Mouse (Mus musculus) left cerebral cortex, postnatal 4 days (tissue): Measurements from ENCODE around the gene Dusp15. TPM values are rescaled to one million over a fixed set of nuclear protein-coding genes. Genes with fewer than 3 reads are reported as not detected.

Source experiments
- DNase-seq: peaks from one replicate; pipeline ENCODE4 v3.0.0-alpha.2; 2022
- intact Hi-C: fragments of 180-260 bp; cut with DNase I; formaldehyde crosslinking; loops from one replicate; pipeline ENCODE4 v1.15.1; 2025
- total RNA-seq, 2 experiments: library from RNA; stranded (reverse); gene quantifications; 2 replicates each; pipeline ENCODE4 v1.2.3; 2021

Dusp15 gene
- total RNA-seq, 2 experiments from 2014 or later = 18.3 to 22.2 TPM

DNA sequence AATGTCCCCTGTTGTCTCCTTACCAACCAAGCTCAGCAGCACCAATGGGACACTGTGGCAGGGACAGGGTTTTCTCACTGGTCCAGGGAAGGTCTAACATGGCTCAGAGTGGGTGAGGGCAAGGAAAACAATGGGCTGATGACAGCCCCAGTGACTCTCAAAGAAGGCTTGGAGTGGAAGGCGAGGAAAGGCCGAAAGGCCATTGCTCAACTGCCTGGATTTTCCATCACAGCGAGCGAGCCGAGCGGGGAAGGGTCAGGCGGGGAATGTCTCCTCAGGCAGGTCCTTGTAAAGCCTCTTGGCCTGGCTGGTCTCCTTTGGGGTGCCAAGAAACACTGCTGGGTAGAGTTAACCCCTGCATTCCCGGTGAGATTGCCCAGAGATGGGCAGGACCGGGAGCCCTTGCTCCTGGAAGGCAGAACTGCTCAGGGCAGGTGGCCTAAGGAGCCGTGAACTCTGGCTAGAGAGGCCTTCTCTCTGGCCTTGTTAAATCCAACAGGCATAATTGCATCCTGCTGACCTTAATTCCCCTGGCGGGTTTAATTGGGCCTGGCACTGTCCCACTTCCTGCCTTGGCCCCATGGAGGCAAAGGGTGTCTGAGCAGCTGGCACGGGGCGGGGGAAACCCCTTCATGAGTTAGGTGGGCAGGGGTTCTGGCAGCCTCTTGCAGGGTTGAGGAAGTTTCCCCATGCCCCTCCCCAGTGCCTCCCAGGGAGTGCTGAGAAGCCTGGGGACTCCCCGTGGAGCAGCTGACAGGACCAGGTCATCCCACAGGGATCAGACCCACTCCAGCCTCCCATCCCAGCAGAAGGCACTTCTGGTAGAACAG is 44.2 kb downstream of the Dusp15 start:
- intact Hi-C loops = no loop called here
- DNase-seq = no peak

DNA sequence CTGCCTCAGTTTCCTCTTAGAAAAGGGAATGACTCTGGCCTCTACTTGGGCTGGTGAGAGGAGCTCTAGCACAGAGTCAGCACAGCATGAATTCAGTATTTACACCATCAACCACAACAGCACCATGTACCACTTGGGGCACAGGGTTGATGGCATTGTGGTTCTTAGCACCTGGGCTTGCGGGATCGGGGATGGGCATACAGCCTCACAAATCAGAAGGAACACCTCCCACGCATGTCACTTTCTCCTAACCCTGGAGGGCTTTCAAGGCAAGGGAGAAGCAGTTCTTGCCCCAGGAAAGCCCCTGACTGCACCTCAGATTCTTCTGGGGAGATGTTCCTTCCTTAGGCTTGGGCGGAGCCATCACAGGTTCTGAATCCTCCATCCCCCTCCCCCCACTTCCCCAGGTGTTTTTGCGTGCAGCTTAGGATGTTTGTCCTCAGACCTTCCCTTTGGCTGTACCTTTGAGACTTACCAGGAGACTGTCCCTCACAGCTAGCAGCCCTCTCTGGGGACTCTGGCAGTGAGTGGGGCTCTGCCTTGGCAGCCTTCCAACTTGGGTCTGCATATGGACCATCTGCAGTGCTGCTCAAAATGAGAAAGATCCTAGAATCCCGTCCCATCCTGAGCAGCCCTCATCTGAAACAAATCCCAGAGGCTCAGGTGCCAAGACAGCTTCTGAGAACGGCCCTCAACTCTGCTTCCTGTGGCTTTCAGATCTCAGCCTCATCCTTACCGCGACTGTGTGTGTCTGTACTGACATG is 45.0 kb downstream of the Dusp15 start:
- DNase-seq = no peak
- intact Hi-C loops = no loop called here

DNA sequence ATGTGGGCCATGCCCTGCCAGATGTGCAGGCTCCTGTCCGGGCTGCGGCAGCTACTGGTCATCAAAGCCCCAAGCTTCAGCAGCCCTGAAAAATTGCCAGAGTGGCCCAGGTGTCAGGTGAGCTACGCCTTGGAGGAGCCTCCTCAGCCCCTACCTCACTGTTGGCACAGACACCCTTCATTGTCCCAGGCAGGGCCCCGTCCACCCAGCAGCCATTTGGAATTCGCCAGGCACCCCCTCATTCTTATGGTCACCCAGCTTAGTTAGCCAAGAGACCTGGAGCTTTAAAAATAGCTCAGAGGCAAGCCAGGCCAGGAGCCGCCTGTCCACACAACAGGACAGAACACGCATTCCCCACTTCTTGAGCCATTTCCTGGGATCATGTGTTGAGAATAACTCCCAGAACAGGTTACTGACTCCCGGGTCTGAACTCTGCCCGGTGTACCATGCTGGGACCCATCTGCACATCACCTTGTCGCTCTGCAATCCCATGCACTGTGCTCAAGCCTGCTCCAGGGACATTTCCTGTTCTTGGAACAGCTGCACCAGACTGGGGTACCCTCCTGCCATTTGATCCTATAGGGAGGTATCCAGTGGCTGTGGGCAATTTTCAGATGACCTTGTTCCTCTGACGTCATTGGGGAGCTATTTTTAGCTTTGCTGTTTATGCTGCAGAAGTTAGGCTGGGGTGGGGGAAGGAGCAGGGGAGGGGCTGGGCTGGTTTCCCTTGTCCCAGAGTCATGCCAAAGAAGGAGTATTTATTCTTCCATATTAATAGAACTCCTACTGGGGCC is 46.3 kb downstream of the Dusp15 start:
- intact Hi-C loops = no loop called here
- DNase-seq = no peak

DNA sequence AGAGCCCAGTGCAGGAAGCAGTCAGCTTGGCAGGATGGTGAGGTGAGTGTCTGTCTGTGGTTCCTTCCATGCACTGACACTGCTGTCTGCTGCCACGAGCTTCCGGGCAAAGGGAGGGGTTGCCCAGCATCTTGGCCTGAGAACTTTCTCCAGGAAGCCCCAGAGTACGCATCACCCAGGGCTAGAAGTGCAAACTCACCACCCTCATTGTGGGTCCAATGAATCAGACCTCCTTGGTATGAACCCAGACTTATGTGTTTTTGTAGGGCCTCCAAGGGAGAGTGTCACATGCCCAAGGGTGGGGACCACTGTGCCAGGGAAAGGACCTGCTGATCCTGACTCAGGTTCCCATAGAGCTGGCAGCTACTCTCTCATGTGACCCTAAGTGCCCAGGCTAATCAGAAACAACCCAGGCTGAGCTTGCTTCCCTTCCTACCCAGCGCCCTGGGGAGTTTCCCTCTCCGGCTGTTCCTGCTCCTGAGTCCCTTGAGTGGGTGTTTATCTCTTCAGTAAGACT is 47.3 kb downstream of the Dusp15 start:
- no peak for DNase-seq
- intact Hi-C loops = no loop called here

DNA sequence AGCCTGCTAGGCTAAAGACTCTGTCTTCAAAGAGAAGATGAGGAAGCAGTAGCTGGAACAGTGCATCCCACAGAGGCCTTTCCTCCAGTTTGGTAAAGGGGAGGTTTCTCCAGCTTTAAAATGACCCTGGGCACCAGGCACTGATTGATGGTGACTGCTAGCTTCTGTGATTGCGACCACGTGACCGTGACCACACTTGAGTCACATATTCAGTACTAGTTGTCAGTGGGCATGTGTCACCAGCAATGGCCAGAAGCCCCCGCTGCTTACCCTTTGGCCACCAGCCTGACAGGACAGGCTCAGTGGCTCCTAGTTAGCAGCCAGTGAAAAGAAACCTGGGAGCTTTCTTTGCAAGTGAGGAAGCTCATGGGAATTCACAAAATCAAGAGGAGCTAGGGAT is 47.9 kb downstream of the Dusp15 start:
- DNase-seq = no peak
- intact Hi-C loops = no loop called here

DNA sequence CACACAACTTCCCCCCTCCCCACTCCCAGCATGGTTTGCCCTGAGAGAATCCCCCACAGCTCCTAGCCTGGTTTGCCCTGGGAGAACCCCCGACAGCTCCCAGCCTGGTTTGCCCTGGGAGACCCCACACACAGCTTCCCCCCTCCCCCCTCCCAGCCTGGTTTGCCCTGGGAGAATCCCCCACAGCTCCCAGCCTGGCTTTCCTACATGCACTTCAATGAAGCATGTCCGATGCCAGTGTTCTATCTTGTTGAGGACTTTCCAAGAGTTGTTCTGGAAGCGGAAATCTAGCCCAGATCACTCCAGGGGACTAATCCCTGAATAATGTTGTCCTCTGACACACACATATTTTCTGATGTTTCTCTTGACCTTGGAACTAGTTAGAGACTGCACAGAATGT is 48.8 kb downstream of the Dusp15 start:
- DNase-seq = peak; percentile 61
- intact Hi-C loops = no loop called here

DNA sequence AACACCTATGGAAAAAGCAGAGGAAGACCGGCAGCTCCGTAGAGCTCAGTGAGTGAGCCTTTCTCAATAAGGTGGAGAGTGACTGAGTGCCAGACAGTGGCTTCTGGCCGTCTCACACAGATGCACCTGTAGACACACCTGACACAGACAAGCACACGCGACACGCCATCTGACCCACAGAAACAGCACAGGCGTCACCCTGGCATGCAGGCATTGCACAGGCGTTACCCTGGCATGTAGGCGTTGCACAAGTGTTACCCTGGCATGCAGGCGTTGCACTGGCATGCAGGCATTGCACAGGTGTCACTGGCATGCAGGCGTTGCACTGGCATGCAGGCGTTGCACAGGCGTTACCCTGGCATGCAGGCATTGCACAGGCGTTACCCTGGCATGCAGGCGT is 50.2 kb downstream of the Dusp15 start:
- no peak for DNase-seq
- intact Hi-C loops = no loop called here

DNA sequence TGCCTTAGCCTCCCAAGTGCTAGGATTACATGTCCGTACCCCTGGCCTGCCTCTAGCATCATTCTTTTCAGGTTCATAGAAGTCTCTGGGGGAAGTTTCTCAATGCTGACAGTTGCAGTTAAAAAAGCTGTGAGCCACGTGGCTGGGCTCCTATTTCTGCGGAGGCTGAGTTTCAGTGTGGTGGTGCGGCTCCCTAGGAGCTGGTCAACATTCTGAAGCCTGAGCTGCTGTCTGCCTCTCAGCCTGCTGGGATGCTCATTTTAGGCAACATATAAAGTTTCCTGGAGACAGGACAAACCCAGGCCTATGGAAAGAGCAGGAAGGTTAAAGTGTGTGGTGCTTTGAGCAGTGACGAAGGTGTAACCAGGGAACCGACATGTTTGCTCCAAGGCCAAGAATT is 52.5 kb downstream of the Dusp15 start:
- DNase-seq = no peak
- intact Hi-C loops = no loop called here

DNA sequence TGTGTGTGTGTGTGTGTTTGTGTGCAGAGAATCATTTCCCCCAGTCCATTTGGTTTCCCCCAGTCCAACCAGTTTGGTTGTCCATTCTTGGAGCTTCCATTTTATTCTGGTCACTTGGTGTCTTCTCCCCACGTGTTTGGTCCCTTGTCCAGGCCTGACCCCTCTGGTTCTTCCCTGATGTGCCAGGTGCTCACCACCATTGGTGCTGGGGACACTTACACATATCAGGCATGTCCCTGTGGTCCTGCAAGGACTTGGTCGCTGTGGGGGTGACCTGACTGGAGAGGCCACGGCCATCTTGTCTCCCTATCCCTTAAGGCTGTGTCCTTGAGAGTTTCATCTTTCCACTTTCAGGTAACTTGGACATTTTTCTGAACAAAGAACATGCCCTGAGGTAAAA is 54.6 kb downstream of the Dusp15 start:
- no peak for DNase-seq
- intact Hi-C loops = no loop called here

DNA sequence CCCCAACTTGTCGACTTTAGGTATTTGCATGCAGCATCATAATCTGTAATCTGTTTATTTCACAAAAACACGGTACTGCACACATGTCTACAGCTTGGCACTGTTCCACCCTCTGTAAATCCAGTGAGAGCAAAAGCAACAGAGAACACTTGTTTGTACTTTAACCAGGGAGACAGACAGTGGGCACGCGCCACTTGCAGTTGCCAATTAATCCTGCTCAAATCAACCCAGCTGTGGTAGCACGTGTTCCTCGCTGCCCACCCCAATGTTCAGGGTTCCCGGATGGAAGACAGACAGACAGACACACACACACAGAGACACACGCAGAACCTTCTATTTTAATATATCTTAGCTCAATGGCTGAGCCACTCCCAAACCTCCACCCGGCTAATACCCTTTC is 55.7 kb downstream of the Dusp15 start:
- no peak for DNase-seq
- intact Hi-C loops = no loop called here

Other genes starting within 250 kb of the Dusp15 start
- gene Id1, start 215.4 kb downstream of the Dusp15 start, total RNA-seq = 10 to 100 TPM; 25.6 to 27.6 TPM
- gene Cox4i2, start 197.5 kb downstream of the Dusp15 start, total RNA-seq = 1 to 10 TPM; 1.7 to 1.9 TPM
- gene Bcl2l1, start 120.0 kb downstream of the Dusp15 start, total RNA-seq = 100 to 1,000 TPM; 113 to 116 TPM
- 10 to 100 TPM in 1 of 2 experiments, 1 to 10 TPM in 1; 9.8 to 11.0 TPM for gene Tpx2, start 103.7 kb downstream of the Dusp15 start, total RNA-seq
- gene Mylk2, start 40.3 kb downstream of the Dusp15 start, total RNA-seq = not detected
- gene Foxs1, start 18.5 kb downstream of the Dusp15 start, total RNA-seq = 1 to 10 TPM; 1.6 TPM
- 1 to 10 TPM; 3.3 to 5.2 TPM for gene Ttll9, start 10.8 kb upstream of the Dusp15 start, total RNA-seq
- 10 to 100 TPM; 91.7 to 92.5 TPM for gene Pdrg1, start 63.7 kb upstream of the Dusp15 start, total RNA-seq
- 10 to 100 TPM; 23.2 to 23.4 TPM for gene Xkr7, start 80.2 kb upstream of the Dusp15 start, total RNA-seq
- 1 to 10 TPM; 3.0 to 4.7 TPM for gene Ccm2l, start 114.3 kb upstream of the Dusp15 start, total RNA-seq
- gene Hck, start 156.8 kb upstream of the Dusp15 start, total RNA-seq = 1 to 10 TPM; 3.6 to 3.8 TPM
- 100 to 1,000 TPM; 118 to 120 TPM for gene Tm9sf4, start 209.6 kb upstream of the Dusp15 start, total RNA-seq